Mouse (Mus musculus): Measurements from ENCODE around the gene Cd96.

Cd96 gene

DNA sequence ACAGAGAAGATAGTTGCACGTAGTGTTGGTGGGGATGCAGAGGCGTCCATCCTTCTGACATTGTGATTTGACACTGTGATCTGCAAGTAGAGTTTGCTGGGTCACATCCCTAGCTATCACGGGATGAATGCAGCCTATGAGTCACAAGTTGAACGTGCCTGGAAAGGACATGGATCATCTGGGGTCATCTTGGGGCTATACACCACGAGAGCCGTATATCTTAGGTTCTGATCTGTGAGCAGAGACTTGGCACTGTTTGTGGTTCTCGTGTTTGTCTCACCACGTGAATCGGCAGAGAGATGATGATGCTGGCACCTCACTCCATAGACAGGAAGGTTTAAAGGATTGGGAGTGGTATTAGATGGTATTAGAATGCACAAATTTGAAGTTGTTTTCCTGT lies 86.2 kb downstream of the Cd96 start:
- DNase-seq, result no peak

GRCm38 (mm10) chr16:46022958-46023491 lies 97.0 kb downstream of the Cd96 start:
- no peak for DNase-seq

DNA sequence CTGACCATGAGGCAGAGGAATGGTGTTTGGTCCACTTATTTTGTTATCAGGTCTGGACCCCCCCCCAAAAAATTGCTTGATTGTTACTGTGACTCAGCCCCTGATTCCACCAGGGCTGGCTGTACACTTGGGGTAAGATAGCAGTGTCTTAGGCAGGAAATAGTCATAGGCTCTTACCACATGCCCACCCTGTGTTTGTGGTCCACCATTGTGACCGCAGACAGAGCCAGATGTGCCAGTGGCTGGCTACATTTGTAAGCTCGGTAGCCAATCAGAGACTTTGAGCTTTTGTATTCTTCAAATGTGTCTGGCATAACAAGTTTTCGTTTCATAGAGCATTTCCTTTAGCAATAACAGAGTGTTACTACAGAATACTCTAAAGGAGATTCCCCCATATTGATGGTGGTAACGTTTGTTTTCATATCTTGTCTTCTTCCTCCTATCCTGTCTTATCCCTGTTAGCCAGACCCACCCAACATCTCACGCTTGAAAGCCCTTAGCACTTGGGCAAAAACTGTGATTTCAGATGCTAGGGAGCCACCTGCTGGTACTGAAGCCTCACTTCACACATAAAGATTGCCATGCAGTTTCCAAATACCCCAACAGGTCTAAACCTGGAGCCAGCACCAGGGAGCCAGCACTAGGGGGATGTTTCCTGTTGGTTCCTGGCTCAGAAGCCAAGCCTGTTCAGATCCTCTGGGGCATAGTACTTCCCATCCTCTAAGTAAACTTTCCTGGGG lies 97.7 kb downstream of the Cd96 start:
- peak; percentile 13 for DNase-seq

GRCm38 (mm10) chr16:46021302-46021701 lies 98.7 kb downstream of the Cd96 start:
- no peak for DNase-seq

DNA sequence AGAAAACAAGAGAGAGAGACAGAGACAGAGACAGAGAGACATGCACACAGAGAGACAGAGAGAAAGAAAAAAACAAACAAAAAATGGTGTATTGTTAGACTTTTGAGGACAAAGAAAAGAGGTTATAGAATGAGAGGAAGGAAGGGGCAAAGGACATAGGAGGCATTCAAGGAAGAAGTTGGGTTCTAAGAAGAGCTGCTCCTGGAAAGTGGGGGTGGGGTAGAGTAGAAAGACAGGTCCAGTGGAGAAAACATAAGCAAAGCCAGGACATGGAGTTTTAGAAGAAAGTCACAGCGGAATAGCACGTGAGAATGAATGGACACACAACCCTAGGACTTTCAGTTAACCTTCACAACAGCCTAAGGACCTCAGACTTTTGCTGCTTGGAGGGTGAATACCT lies 99.7 kb downstream of the Cd96 start:
- DNase-seq, result no peak

- no peak for DNase-seq
Observed at GRCm38 (mm10) chr16:46019799-46020198, 100.3 kb downstream of the Cd96 start.

GRCm38 (mm10) chr16:46019359-46019758 lies 100.7 kb downstream of the Cd96 start:
- no peak for DNase-seq

DNA sequence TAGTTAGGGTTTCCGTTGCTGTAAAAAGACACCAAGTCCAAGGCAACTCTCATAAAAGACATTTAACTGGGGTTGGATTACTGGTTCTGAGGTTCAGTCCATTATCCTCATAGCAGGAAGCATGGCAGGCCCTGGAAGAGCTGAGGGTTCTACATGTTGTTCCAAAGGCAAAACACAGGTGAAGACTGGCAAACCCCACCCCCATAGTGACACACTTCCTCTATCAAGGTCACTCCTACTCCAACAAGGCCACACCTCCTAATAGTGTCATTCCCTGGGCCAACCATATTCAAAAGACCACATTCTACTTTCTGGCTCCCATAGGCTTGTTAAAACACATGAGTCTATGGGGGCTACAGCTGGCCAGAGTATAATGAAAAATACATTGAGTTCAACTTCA lies 108.4 kb downstream of the Cd96 start:
- DNase-seq, result no peak

GRCm38 (mm10) chr16:46010906-46011220 lies 109.2 kb downstream of the Cd96 start:
- peak; percentile 23 for DNase-seq

- DNase-seq, result peak; percentile 90
Observed at GRCm38 (mm10) chr16:46010153-46010905, 109.7 kb downstream of the Cd96 start, which contains the start of gene Plcxd2. TSS of gene Plcxd2 (minus strand) at chr16:46010218.

DNA sequence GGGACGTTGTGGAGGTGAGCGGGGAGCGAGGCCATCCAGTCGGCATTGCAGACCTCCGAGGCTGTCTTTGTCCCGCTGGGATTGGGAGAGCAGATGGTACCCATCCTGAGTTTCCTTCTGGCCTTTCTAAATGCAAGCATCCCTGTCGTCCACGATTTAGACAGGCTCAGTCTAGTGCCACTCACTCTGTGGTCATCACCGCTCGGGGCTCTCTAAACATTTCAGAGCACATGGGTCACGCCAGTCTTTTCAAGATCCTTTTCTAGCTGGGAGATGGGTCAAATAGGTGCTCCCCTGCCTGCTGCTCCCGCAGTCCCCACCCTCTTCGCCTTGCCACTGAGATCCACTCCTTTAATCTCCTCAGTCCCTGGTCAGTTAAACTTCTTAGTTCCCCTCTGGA lies 110.3 kb downstream of the Cd96 start:
- DNase-seq, result no peak

DNA sequence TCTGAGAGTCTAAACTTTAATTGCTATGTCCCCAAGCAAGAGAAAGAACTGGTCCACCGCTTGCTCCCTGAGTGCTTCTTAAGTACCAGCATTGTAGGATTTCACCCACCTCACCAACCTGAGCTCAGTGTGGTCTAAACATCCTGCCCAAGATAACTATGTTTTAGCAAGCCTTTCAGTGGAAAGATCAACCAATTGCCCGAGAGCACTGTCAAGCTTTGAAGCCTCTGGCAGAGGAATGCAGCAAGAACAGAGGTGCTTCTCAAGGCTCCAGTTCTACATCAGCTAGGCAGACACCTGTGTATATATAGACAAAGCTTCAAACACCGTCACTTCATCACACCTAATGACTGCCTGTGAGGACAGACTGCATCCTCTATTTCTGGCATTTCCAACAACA lies 111.3 kb downstream of the Cd96 start:
- DNase-seq, result no peak

- DNase-seq, result peak; percentile 7
Observed at GRCm38 (mm10) chr16:46008036-46008605, 111.9 kb downstream of the Cd96 start.

GRCm38 (mm10) chr16:46006261-46006660 lies 113.8 kb downstream of the Cd96 start:
- no peak for DNase-seq

DNA sequence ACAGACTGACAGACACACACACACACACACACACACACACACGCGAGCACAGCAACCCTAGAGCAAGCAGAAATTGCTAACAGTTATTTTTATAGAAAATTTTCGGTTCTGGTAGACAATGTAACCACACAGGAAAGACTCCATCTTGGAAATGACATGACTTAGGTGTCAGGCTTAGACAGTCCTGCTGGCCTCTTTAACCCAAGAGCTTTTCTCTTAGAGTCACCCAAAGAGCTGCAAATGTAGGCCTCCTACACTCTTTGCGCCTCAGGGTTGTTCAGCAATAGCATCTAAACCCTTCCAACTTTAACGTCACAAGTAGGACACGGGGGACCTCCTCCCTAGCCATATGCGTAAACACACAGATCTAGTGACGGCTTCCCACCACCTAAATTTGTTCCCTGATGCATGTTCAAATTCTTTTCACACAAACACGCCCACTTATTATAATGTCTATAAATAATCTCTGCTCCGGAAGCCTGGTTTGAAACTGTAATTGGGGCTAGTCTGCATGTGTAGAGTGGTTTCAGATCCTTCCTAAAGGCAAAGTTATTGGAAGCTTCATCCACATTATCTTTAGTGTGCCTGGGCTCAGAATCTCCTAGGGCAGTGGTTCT lies 118.4 kb downstream of the Cd96 start:
- no peak for DNase-seq

GRCm38 (mm10) chr16:46000976-46001375 lies 119.1 kb downstream of the Cd96 start:
- no peak for DNase-seq

- no peak for DNase-seq
Observed at GRCm38 (mm10) chr16:45999374-46000191, 120.5 kb downstream of the Cd96 start.

DNA sequence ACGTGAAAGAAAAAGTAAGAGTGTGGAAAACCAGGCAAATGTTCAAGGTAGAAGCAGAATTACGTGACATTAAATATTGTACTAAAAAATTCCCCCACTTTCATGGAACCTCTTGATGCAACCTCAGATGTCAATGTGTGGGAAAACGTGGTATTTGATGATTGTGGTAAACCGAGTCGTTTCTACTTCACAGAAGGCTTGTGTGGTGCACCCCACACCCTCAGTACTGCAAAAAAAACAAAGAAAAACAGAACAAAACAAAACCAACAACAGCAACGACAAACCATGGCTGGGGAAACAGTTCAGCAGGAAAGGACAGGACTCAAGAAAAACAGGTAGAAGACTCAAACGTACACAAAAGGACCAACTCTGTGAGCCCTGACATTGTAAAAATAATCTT lies 121.8 kb downstream of the Cd96 start:
- no peak for DNase-seq

DNA sequence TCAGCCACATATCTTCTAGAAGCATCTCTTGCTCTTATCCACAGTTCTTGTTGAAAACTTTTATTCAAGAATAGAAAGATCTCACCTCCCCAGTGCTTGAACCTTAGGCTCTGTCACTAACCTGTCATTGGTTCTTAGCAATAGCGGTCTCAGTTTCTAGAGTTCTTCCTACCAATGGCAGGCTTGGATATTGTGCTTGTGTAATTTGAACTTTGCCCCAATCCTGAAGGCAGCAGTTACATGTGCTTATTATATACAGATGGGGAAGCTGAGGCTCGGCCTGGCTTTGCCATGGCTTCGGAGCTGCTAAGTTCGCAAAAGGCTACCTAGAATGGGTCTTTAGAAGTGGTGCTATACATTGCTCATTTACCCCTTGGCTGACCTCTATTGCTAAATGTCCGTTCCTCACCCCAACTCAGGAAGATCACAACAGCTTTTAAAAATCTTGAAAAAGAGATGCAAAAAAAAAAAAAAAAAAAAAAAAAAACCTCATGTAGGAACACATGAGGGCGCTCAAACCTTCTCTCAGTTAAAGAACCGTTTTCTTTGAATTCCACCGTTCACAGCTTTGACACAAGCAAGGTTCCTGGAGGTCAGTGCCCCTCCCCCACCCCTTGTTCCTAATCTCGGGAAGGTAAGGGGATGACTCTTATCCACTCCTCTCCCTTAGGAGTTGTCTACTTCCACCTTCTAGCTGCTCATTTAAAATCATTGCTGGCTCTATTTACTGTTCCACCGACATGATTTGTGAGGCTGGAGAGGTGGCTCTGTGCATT lies 129.0 kb downstream of the Cd96 start:
- DNase-seq, result no peak

- no peak for DNase-seq
Observed at GRCm38 (mm10) chr16:45986236-45986635, 133.8 kb downstream of the Cd96 start.

All from liver (tissue).